In genomic region chr6:144547141-144547540, GRCm38 (mm10) we compare ENCODE assay signal across 26 mouse cellular contexts.
DNase-seq lines count a peak whose midpoint lies in the region; ATAC-seq and TF ChIP-seq lines count a peak whose summit lies in the region.
"Had no signal": no experiment of that assay in that cellular context is flagged by ENCODE, and none has a peak within 500 bp of the region (broad histone marks: within the 10 kb centered on the region; RNA-seq: fewer than 3 reads in every experiment).

No protein-coding gene starts in this region.

- no peak for TF ChIP-seq RAD21 in MEL (IDR thresholded peaks at IDR 0.05; ENCODE audit: low read depth, low read length)

- no peaks in the 10 kb centered on the region for H3K36me3 ChIP-seq in MEL (ENCODE audit: control insufficient read depth in 1 of 2, insufficient read depth in 2 of 2, low read length in 2 of 2)
- H3K36me3 ChIP-seq: embryonic facial prominence, embryonic 15.5 days; heart, embryonic 15.5 days; limb, embryonic 12.5 days had no signal

- no peaks in the 10 kb centered on the region for H3K27me3 ChIP-seq in MEL (ENCODE audit: control insufficient read depth in 1 of 2, insufficient read depth in 2 of 2, low read length in 2 of 2)
- H3K27me3 ChIP-seq: CH12.LX; embryonic facial prominence, embryonic 15.5 days; heart, embryonic 15.5 days; limb, embryonic 12.5 days; megakaryocyte, embryonic 14.5 days had no signal

- no peaks in the 10 kb centered on the region for H3K79me2 ChIP-seq in MEL (ENCODE audit: control insufficient read depth, insufficient read depth, low read length, poor library complexity)

- no peak for TF ChIP-seq EP300 in MEL (IDR thresholded peaks at IDR 0.05; ENCODE audit: low read depth in 1 of 2, low read length in 2 of 2)

- no peaks in the 10 kb centered on the region for H3K9me3 ChIP-seq in MEL (replicated peaks; ENCODE audit: insufficient read depth, low read length)
- H3K9me3 ChIP-seq: embryonic facial prominence, embryonic 15.5 days; limb, embryonic 12.5 days had no signal

- no peak overlapping the region for H3K9ac ChIP-seq in MEL (ENCODE audit: control insufficient read depth, low read depth, low read length, poor library complexity, severe bottlenecking)
- H3K9ac ChIP-seq: embryonic facial prominence, embryonic 15.5 days; heart, embryonic 15.5 days; limb, embryonic 12.5 days; liver, embryonic 14.5 days had no signal

- TF ChIP-seq POLR2A in MEL (IDR thresholded peaks at IDR 0.05; ENCODE audit: control insufficient read depth in 1 of 2, insufficient read depth in 1 of 2, low read depth in 1 of 2, low read length in 2 of 2, poor library complexity in 1 of 2): no peak

- no peak overlapping the region for H3K27ac ChIP-seq in layer of hippocampus, adult 2 months
- H3K27ac ChIP-seq in MEL (ENCODE audit: control insufficient read depth, low read depth, low read length): no peak overlapping the region
- H3K27ac ChIP-seq: embryonic facial prominence, embryonic 15.5 days; gastrocnemius, adult 2 months; heart, embryonic 15.5 days; limb, embryonic 12.5 days; liver, embryonic 14.5 days had no signal

- H3K4me3 ChIP-seq in layer of hippocampus, adult 2 months: no peak overlapping the region
- H3K4me3 ChIP-seq in MEL (ENCODE audit: control insufficient read depth in 1 of 2, insufficient read depth in 1 of 2, low read depth in 2 of 2, low read length in 2 of 2): no peak overlapping the region
- H3K4me3 ChIP-seq: embryonic facial prominence, embryonic 15.5 days; gastrocnemius, adult 2 months; heart, embryonic 15.5 days; limb, embryonic 12.5 days; megakaryocyte, embryonic 14.5 days had no signal

- TF ChIP-seq CTCF in layer of hippocampus, adult 2 months (conservative IDR thresholded peaks at IDR 0.05): peak; percentile 35
- 0 out of 6 replicates have a peak, but pooled peaks of 1 of the 3 experiments have one; percentile 13 for TF ChIP-seq CTCF in MEL (IDR thresholded peaks at IDR 0.05 in 2 of 3, conservative IDR thresholded peaks at IDR 0.05 in 1 of 3; ENCODE audit: control insufficient read depth in 1 of 3, insufficient read depth in 1 of 3, low read depth in 2 of 3, low read length in 3 of 3, poor library complexity in 1 of 3, severe bottlenecking in 1 of 3)

- H3K4me1 ChIP-seq in MEL (ENCODE audit: control insufficient read depth in 1 of 2, insufficient read depth in 2 of 2, low read length in 2 of 2): no peaks in the 10 kb centered on the region
- H3K4me1 ChIP-seq: embryonic facial prominence, embryonic 15.5 days; heart, embryonic 15.5 days; limb, embryonic 12.5 days; megakaryocyte, embryonic 14.5 days had no signal

- ATAC-seq in CD4-positive, CD25-positive, alpha-beta regulatory T cell, adult 4 months: no peak
- ATAC-seq: hindbrain, embryonic 16.5 days had no signal

- peak; percentile 11 for DNase-seq in CD4-positive, CD25-positive, alpha-beta regulatory T cell, adult 2 months (ENCODE audit: low read depth, low spot score)
- DNase-seq in layer of hippocampus, adult 2 months (ENCODE audit: low spot score in 2 of 2): no peak
- no peak for DNase-seq in layer of hippocampus, postnatal 25 days (ENCODE audit: extremely low spot score in 1 of 2, low spot score in 1 of 2)
- peak; percentile 8 for DNase-seq in MEL (ENCODE audit: low read depth, low spot score)
- peak; percentile 26 for DNase-seq in naive thymus-derived CD4-positive, alpha-beta T cell, adult 2 months (ENCODE audit: low read depth)
- DNase-seq in spleen, postnatal 14 days (ENCODE audit: low spot score in 2 of 2): no peak
- DNase-seq in right cerebral cortex, postnatal 36 days (ENCODE audit: low spot score in 2 of 2): no peak
- DNase-seq: cerebellum, adult 2 months; cerebellum, postnatal 36 days; gastrocnemius, adult 2 months; heart, postnatal 4 days; kidney, adult 8-10 months; kidney, postnatal 36 days; layer of hippocampus, adult 9-11 months; lung, postnatal 10 days; midbrain, embryonic 14.5 days; right cerebral cortex, postnatal 4 days; thymus, postnatal 25 days had no signal

TF ChIP-seq in MEL, 35 proteins besides CTCF, POLR2A, EP300 and RAD21:
- no peak for TF ChIP-seq NELFE (IDR thresholded peaks at IDR 0.05; ENCODE audit: low read depth, low read length)
- TF ChIP-seq CHD1 (IDR thresholded peaks at IDR 0.05; ENCODE audit: low read depth, low read length): no peak
- no peak for TF ChIP-seq POLR2AphosphoS5 (IDR thresholded peaks at IDR 0.05; ENCODE audit: borderline replicate concordance, low read depth, low read length)
- TF ChIP-seq USF2 (IDR thresholded peaks at IDR 0.05; ENCODE audit: borderline replicate concordance in 1 of 2, insufficient read depth in 1 of 2, low read depth in 1 of 2, low read length in 2 of 2): no peak
TF ChIP-seq in MEL: peak in this region for 0.

Comparison
In these comparisons a context has a peak if more than half of its experiments do, and no peak if none do; other contexts are left out.
1. DNase-seq: peak in CD4-positive, CD25-positive, alpha-beta regulatory T cell, adult 2 months (single experiment), MEL (single experiment) and naive thymus-derived CD4-positive, alpha-beta T cell, adult 2 months (single experiment); none in layer of hippocampus, adult 2 months (0 of 2), layer of hippocampus, postnatal 25 days (0 of 2), spleen, postnatal 14 days (0 of 2) and right cerebral cortex, postnatal 36 days (0 of 2).